Mouse (Mus musculus): ENCODE results near the gene Fndc7. TPM values are rescaled to one million over a fixed set of nuclear protein-coding genes. Genes with fewer than 3 reads are reported as not detected.
"Not testable (repeated sequence)": the region's sequence is repeated elsewhere in the genome, so short reads cannot be mapped to it uniquely, and the experiment has no call there.

Fndc7 gene
- total RNA-seq, 2 experiments from 2014 or later = 1.4 TPM; not detected in 1

- no peak for ATAC-seq (replicated peaks; ENCODE audit: low FRiP score, poor library complexity, severe bottlenecking)
Observed at GRCm38 (mm10) chr3:108892914-108893313, 3.1 kb upstream of the Fndc7 start.

- no peak for ATAC-seq (replicated peaks; ENCODE audit: low FRiP score, poor library complexity, severe bottlenecking)
Observed at GRCm38 (mm10) chr3:108892080-108892479, 2.3 kb upstream of the Fndc7 start.

GRCm38 (mm10) chr3:108887618-108887975 is 2.2 kb downstream of the Fndc7 start:
- ATAC-seq (replicated peaks; ENCODE audit: low FRiP score, poor library complexity, severe bottlenecking) = no peak

- ATAC-seq (replicated peaks; ENCODE audit: low FRiP score, poor library complexity, severe bottlenecking) = no peak
Observed at GRCm38 (mm10) chr3:108886934-108887617, 2.7 kb downstream of the Fndc7 start.

- ATAC-seq (replicated peaks; ENCODE audit: low FRiP score, poor library complexity, severe bottlenecking) = no peak
Observed at GRCm38 (mm10) chr3:108885686-108886530, 3.9 kb downstream of the Fndc7 start.

- no peak for ATAC-seq (replicated peaks; ENCODE audit: low FRiP score, poor library complexity, severe bottlenecking)
Observed at GRCm38 (mm10) chr3:108884706-108885289, 5.0 kb downstream of the Fndc7 start.

- no peak for ATAC-seq (replicated peaks; ENCODE audit: low FRiP score, poor library complexity, severe bottlenecking)
Observed at GRCm38 (mm10) chr3:108883067-108883466, 6.7 kb downstream of the Fndc7 start.

GRCm38 (mm10) chr3:108881873-108882272 is 7.9 kb downstream of the Fndc7 start:
- ATAC-seq (replicated peaks; ENCODE audit: low FRiP score, poor library complexity, severe bottlenecking) = not testable (repeated sequence)

GRCm38 (mm10) chr3:108880544-108881507 is 9.0 kb downstream of the Fndc7 start:
- no peak for ATAC-seq (replicated peaks; ENCODE audit: low FRiP score, poor library complexity, severe bottlenecking)

- ATAC-seq (replicated peaks; ENCODE audit: low FRiP score, poor library complexity, severe bottlenecking) = no peak
Observed at GRCm38 (mm10) chr3:108879836-108880435, 9.9 kb downstream of the Fndc7 start.

- no peak for ATAC-seq (replicated peaks; ENCODE audit: low FRiP score, poor library complexity, severe bottlenecking)
Observed at GRCm38 (mm10) chr3:108879129-108879528, 10.7 kb downstream of the Fndc7 start.

- ATAC-seq (replicated peaks; ENCODE audit: low FRiP score, poor library complexity, severe bottlenecking) = no peak
Observed at GRCm38 (mm10) chr3:108870631-108871030, 19.2 kb downstream of the Fndc7 start.

- ATAC-seq (replicated peaks; ENCODE audit: low FRiP score, poor library complexity, severe bottlenecking) = no peak
Observed at GRCm38 (mm10) chr3:108867449-108867848, 22.4 kb downstream of the Fndc7 start.

GRCm38 (mm10) chr3:108865676-108866075 is 24.1 kb downstream of the Fndc7 start:
- no peak for ATAC-seq (replicated peaks; ENCODE audit: low FRiP score, poor library complexity, severe bottlenecking)

GRCm38 (mm10) chr3:108865129-108865528 is 24.7 kb downstream of the Fndc7 start:
- no peak for ATAC-seq (replicated peaks; ENCODE audit: low FRiP score, poor library complexity, severe bottlenecking)

- no peak for ATAC-seq (replicated peaks; ENCODE audit: low FRiP score, poor library complexity, severe bottlenecking)
Observed at GRCm38 (mm10) chr3:108863091-108863490, 26.7 kb downstream of the Fndc7 start.

- ATAC-seq (replicated peaks; ENCODE audit: low FRiP score, poor library complexity, severe bottlenecking) = not testable (repeated sequence)
Observed at GRCm38 (mm10) chr3:108862282-108862681, 27.5 kb downstream of the Fndc7 start.

- no peak for ATAC-seq (replicated peaks; ENCODE audit: low FRiP score, poor library complexity, severe bottlenecking)
Observed at GRCm38 (mm10) chr3:108860786-108861185, 29.0 kb downstream of the Fndc7 start.

- no peak for ATAC-seq (replicated peaks; ENCODE audit: low FRiP score, poor library complexity, severe bottlenecking)
Observed at GRCm38 (mm10) chr3:108858231-108858770, 31.5 kb downstream of the Fndc7 start.
